Mouse (Mus musculus) lung, postnatal 0 days (tissue): Measurements from ENCODE around the gene Gm3159. TPM values are rescaled to one million over a fixed set of nuclear protein-coding genes. Genes with fewer than 3 reads are reported as not detected.
"Not testable (repeated sequence)": the region's sequence is repeated elsewhere in the genome, so short reads cannot be mapped to it uniquely, and the experiment has no call there.

Experiments
- ATAC-seq: fragments of 200-750 bp; cut with Nextera tagmentation; 2 replicates; pipeline ENCODE4 v1.8.0; 2017; ENCODE audit warnings: moderate library complexity
- DNase-seq: peaks from one replicate; pipeline ENCODE4 v3.0.0-alpha.2; 2016; ENCODE audit warnings: low spot score
- H3K27ac ChIP-seq: fragments of 300-500 bp; sonication (generic); 2 replicates; pipeline ENCODE4 v1.5.1; 2014; ENCODE audit warnings: antibody characterized with exemption, mild to moderate bottlenecking, low read length, mixed read lengths
- H3K27me3 ChIP-seq: fragments of 300-500 bp; sonication (generic); replicated peaks from 2 replicates; pipeline ENCODE4 v1.6.1; 2014; ENCODE audit warnings: low read length, mixed read lengths; ENCODE audit not compliant: insufficient read depth
- H3K36me3 ChIP-seq: fragments of 300-500 bp; sonication (generic); 2 replicates; pipeline ENCODE4 v1.6.1; 2014; ENCODE audit warnings: low read length, mixed read lengths; ENCODE audit not compliant: insufficient read depth
- H3K4me1 ChIP-seq: fragments of 300-500 bp; sonication (generic); 2 replicates; pipeline ENCODE4 v1.6.1; 2014; ENCODE audit warnings: antibody characterized with exemption, low read depth, low read length, mixed read lengths; ENCODE audit not compliant: insufficient read depth
- H3K4me2 ChIP-seq: fragments of 300-500 bp; sonication (generic); replicated peaks from 2 replicates; pipeline ENCODE4 v1.6.1; 2014; ENCODE audit warnings: low read depth, mild to moderate bottlenecking, low read length, moderate library complexity, mixed read lengths
- H3K4me3 ChIP-seq: fragments of 300-500 bp; sonication (generic); 2 replicates; pipeline ENCODE4 v1.5.1; 2014; ENCODE audit warnings: low read depth, low read length
- H3K9ac ChIP-seq: fragments of 300-500 bp; sonication (generic); replicated peaks from 2 replicates; pipeline ENCODE4 v1.6.1; 2014; ENCODE audit warnings: low read depth, mild to moderate bottlenecking
- H3K9me3 ChIP-seq: fragments of 300-500 bp; sonication (generic); 2 replicates; pipeline ENCODE4 v1.6.1; 2016; ENCODE audit warnings: low read length, mixed read lengths
- WGBS: fragments of 180-500 bp; shearing (Covaris S2); extraction: QIAGEN DNeasy Blood & Tissue Kit; methylation state at CpG from one replicate; pipeline ENCODE4 v1.1.7; 2014; 5-methylcytosine and 5-hydroxymethylcytosine counted together
- polyA plus RNA-seq: library from polyadenylated mRNA; unstranded; fragments of >200 nt; fragmentation: Nextera tagmentation; extraction: Ambion mirVana; gene quantifications from 2 replicates; pipeline ENCODE4 v1.2.1, GENCODE M21; 2015

The Gm3159 gene
- not detected in 2 replicates for polyA plus RNA-seq

GRCm38 (mm10) chr14:4397226-4397625 lies at the start of gene Gm3159:
Gm3159 (plus strand) TSS chr14:4397526.
- not testable (repeated sequence) for H3K4me1 ChIP-seq, ATAC-seq, H3K36me3 ChIP-seq, H3K9me3 ChIP-seq, H3K4me2 ChIP-seq, H3K4me3 ChIP-seq, H3K9ac ChIP-seq, H3K27me3 ChIP-seq, DNase-seq, H3K27ac ChIP-seq
- 57% methylated on average over 1 of the region's 3 CpGs for WGBS

GRCm38 (mm10) chr14:4368991-4369390 lies 28.3 kb upstream of the Gm3159 start:
- not testable (repeated sequence) for ATAC-seq

DNA sequence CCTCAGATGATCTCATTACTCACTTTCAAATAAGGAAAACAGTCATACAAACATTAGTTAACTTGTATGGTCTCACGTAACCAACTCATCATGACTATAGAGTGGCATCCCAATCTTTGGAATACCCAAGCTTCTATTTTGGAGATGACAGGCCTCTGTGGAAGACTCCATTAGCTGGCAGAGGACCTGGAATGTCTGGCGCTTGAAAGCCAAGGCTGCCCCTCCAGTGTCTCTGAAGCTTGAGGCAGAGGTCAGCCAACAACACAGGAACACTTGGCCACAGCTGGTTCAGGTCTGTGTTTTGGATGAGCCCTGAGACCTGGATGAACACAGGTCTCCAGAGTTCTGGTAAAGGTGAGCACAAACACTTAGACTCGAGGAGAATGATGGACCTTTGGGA lies 27.6 kb upstream of the Gm3159 start:
- H3K27ac ChIP-seq, H3K4me3 ChIP-seq, DNase-seq, H3K9me3 ChIP-seq, H3K4me2 ChIP-seq, H3K36me3 ChIP-seq, H3K27me3 ChIP-seq, H3K4me1 ChIP-seq, ATAC-seq, H3K9ac ChIP-seq: not testable (repeated sequence)
- WGBS, result 59% methylated on average over 3 of the region's 3 CpGs

More at GRCm38 (mm10) chr14:4368991-4369390, 28.3 kb upstream of the Gm3159 start:
- not testable (repeated sequence) for H3K27me3 ChIP-seq, H3K4me1 ChIP-seq, H3K27ac ChIP-seq, DNase-seq, H3K36me3 ChIP-seq, H3K9me3 ChIP-seq, H3K9ac ChIP-seq, H3K4me2 ChIP-seq, H3K4me3 ChIP-seq
- WGBS, result 85% methylated on average over 3 of the region's 3 CpGs

GRCm38 (mm10) chr14:4377871-4378270 lies 19.5 kb upstream of the Gm3159 start:
- H3K9ac ChIP-seq, ATAC-seq, H3K36me3 ChIP-seq, H3K4me2 ChIP-seq, H3K4me3 ChIP-seq, H3K27ac ChIP-seq, H3K9me3 ChIP-seq, DNase-seq, H3K4me1 ChIP-seq, H3K27me3 ChIP-seq: not testable (repeated sequence)

GRCm38 (mm10) chr14:4385606-4386005 lies 11.7 kb upstream of the Gm3159 start:
- ATAC-seq, DNase-seq, H3K9me3 ChIP-seq, H3K27ac ChIP-seq, H3K36me3 ChIP-seq, H3K9ac ChIP-seq, H3K4me3 ChIP-seq, H3K4me1 ChIP-seq, H3K4me2 ChIP-seq, H3K27me3 ChIP-seq: not testable (repeated sequence)

DNA sequence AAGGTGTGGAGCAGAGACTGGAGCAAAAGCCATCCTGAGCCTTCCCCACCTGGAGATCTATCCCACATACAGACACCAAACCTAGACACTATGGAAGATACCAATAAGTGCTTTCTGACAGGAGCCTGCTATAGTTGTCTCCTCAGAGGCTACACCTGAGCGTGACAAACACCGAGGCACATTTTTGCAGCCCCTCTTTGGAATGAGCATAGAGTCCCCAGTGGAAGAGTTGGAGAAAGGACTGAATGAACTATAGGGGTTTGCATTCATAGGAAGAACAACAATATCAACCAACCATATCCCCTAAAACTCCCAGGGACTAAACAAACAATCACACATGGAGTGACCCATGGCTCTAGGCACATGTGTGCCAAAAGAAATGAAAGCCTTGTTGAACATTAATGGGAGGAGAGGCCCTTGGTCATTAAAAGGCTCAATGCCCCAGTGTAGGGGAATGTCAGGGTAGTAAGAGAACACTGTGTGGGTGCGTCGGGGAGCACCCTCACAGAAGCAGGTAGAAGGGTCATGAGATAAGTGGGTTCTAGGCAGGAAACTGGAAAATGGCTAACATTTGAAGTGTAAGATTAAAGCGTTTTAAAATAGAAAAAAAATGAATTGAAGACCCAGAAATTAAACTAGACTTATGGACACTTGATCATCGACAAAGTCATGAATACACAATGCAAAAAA lies 4.3 kb upstream of the Gm3159 start:
- H3K4me3 ChIP-seq, H3K4me1 ChIP-seq, H3K9me3 ChIP-seq, DNase-seq, H3K9ac ChIP-seq, H3K4me2 ChIP-seq, H3K36me3 ChIP-seq, H3K27ac ChIP-seq, ATAC-seq, H3K27me3 ChIP-seq: not testable (repeated sequence)
- WGBS, result 100% methylated on average over 2 of the region's 6 CpGs

DNA sequence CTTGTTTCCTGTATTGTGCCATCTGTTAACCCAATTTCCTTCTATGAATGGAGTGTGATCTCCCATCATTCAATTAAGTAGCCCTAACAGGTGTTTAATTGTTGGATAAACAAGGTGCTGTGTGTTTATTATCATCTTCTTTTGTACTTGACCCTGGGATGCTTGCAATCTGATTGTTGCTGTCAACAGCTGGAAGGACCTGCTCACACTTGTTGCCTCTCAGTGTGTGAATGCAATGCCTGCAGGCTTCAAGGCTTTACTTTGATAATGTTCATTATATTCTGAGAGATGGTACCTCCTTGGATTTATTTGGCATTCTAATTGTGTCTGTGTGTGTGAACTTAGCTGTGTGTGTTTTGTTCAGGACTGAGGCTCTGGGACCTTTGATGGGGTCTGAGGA lies 1.3 kb downstream of the Gm3159 start:
- not testable (repeated sequence) for H3K9ac ChIP-seq, H3K4me3 ChIP-seq, H3K36me3 ChIP-seq, H3K27me3 ChIP-seq, H3K9me3 ChIP-seq, H3K27ac ChIP-seq, H3K4me1 ChIP-seq, ATAC-seq, H3K4me2 ChIP-seq, DNase-seq

DNA sequence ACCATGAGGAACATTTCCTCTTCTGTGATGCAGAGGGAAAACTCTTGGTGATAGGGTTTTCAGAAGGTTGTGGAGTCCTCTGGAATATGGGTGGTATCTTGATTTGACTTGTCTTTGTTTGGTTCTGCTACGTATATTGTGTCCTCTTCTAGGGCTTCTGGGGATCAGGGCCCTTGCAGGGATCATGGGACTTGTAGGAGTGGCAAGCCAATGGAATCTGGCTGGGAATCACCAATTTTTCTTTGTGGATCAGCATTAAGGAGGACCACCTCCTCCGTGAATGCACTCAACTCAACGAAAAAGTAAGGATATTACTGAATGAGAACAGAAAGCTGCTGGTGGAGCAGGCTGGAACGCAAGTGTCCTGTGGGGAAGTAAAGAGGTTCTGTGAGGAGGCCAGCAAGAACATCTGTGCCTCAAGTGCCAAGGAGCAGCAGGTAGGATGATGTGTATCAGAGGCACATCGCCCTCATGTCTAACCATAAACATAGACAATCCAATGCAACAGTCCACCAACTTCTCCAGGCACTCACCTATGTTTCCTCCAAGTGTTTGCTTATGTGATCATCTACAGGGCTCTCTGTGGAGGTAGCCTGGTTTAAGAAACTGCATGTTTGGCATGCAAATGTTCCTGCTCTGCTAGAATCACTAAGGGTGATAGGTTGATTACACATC lies 2.9 kb downstream of the Gm3159 start:
- WGBS, result 72% methylated on average over 4 of the region's 5 CpGs
- H3K36me3 ChIP-seq, H3K9ac ChIP-seq, H3K27ac ChIP-seq, H3K4me3 ChIP-seq, DNase-seq, ATAC-seq, H3K9me3 ChIP-seq, H3K4me1 ChIP-seq, H3K27me3 ChIP-seq, H3K4me2 ChIP-seq: not testable (repeated sequence)

GRCm38 (mm10) chr14:4401245-4401644 lies 3.9 kb downstream of the Gm3159 start:
- not testable (repeated sequence) for H3K4me3 ChIP-seq, H3K4me2 ChIP-seq, H3K27ac ChIP-seq, H3K9ac ChIP-seq, DNase-seq, H3K27me3 ChIP-seq, H3K36me3 ChIP-seq, H3K4me1 ChIP-seq, H3K9me3 ChIP-seq, ATAC-seq
- 69% methylated on average over 4 of the region's 5 CpGs for WGBS

- not testable (repeated sequence) for H3K4me3 ChIP-seq, H3K36me3 ChIP-seq, H3K4me2 ChIP-seq, DNase-seq, H3K27ac ChIP-seq, H3K9ac ChIP-seq, H3K9me3 ChIP-seq, H3K27me3 ChIP-seq, ATAC-seq, H3K4me1 ChIP-seq
These were observed 6.5 kb downstream of the Gm3159 start for GRCm38 (mm10) chr14:4403840-4404239.
